Mouse (Mus musculus) limb, embryonic 14.5 days (tissue): ENCODE measurements around the gene Crabp2. TPM values are rescaled to one million over a fixed set of nuclear protein-coding genes. Genes with fewer than 3 reads are reported as not detected.

Experiments
- ATAC-seq: fragments of 200-750 bp; cut with Nextera tagmentation; 2 replicates; pipeline ENCODE4 v1.8.0; 2017; ENCODE audit warnings: low read depth, moderate number of reproducible peaks, moderate TSS enrichment; ENCODE audit not compliant: low FRiP score
- DNase-seq: peaks from one replicate; pipeline ENCODE4 v3.0.0-alpha.2; 2015; ENCODE audit warnings: low spot score
- H3K27ac ChIP-seq: fragments of 300-500 bp; sonication (generic); replicated peaks from 2 replicates; pipeline ENCODE4 v1.5.1; 2014; ENCODE audit warnings: low read depth, mild to moderate bottlenecking, low read length, moderate library complexity, mixed read lengths
- H3K27me3 ChIP-seq: fragments of 300-500 bp; sonication (generic); 2 replicates; pipeline ENCODE4 v1.6.1; 2014; ENCODE audit warnings: low read length, mixed read lengths; ENCODE audit not compliant: control insufficient read depth, insufficient read depth
- H3K36me3 ChIP-seq: fragments of 300-500 bp; sonication (generic); 2 replicates; pipeline ENCODE4 v1.6.1; 2014; ENCODE audit warnings: mild to moderate bottlenecking, low read length, moderate library complexity, mixed read lengths; ENCODE audit not compliant: control insufficient read depth, insufficient read depth
- H3K4me1 ChIP-seq: fragments of 300-500 bp; sonication (generic); 2 replicates; pipeline ENCODE4 v1.6.1; 2014; ENCODE audit warnings: antibody characterized with exemption, low read length, mixed read lengths; ENCODE audit not compliant: control insufficient read depth, insufficient read depth
- H3K4me2 ChIP-seq: fragments of 300-500 bp; sonication (generic); replicated peaks from 2 replicates; pipeline ENCODE4 v1.6.1; 2014; ENCODE audit warnings: low read depth, mild to moderate bottlenecking, low read length, moderate library complexity; ENCODE audit not compliant: severe bottlenecking
- H3K4me3 ChIP-seq: fragments of 300-500 bp; sonication (generic); replicated peaks from 2 replicates; pipeline ENCODE4 v1.5.1; 2014; ENCODE audit warnings: low read length
- H3K9ac ChIP-seq: fragments of 300-500 bp; sonication (generic); 2 replicates; pipeline ENCODE4 v1.6.1; 2014; ENCODE audit warnings: mild to moderate bottlenecking, low read depth, low read length, moderate library complexity; ENCODE audit not compliant: severe bottlenecking
- H3K9me3 ChIP-seq: fragments of 300-500 bp; sonication (generic); 2 replicates; pipeline ENCODE4 v1.6.1; 2016; ENCODE audit warnings: low read length; ENCODE audit not compliant: control insufficient read depth
- POLR2A ChIP-seq: fragments of 200-500 bp; IDR thresholded peaks from 2 replicates; pipeline ENCODE4 v1.8.0; 2012; ENCODE audit warnings: inconsistent platforms, mild to moderate bottlenecking, moderate library complexity, borderline replicate concordance; ENCODE audit not compliant: insufficient read depth, insufficient read length; ENCODE audit errors: extremely low read depth
- WGBS: fragments of 180-500 bp; shearing (Covaris S2); extraction: QIAGEN DNeasy Blood & Tissue Kit; methylation state at CpG from one replicate; pipeline ENCODE4 v1.1.7; 2014; 5-methylcytosine and 5-hydroxymethylcytosine counted together
- polyA plus RNA-seq, 2 experiments: library from polyadenylated mRNA; depleted of rRNA in 1 of 2; stranded (reverse) in 1 of 2; unstranded in 1 of 2; fragments of >200 nt; fragmentation: Nextera tagmentation in 1 of 2; extraction: Ambion mirVana in 1 of 2; gene quantifications; 2 replicates each; pipeline versions ENCODE4 v1.2.1 to v1.2.3; 2012 to 2014

Crabp2 gene
- polyA plus RNA-seq, 2 experiments: 192 to 267 TPM

- TF ChIP-seq POLR2A: no peak
- Histone ChIP-seq H3K27ac (no peak overlapping the region), H3K4me2 (peak overlapping the region; percentile 70), H3K9ac (0 out of 2 replicates have a peak overlapping the region, but pooled peaks have one; percentile 44), H3K9me3 (no peaks in the 10 kb centered on the region), H3K27me3 (peaks cover 94% of the 10 kb centered on the region), H3K4me1 (peaks cover 8% of the 10 kb centered on the region; the same call in 1 of the 2 replicates), H3K4me3 (peak overlapping the region; percentile 43), H3K36me3 (no peaks in the 10 kb centered on the region)
- DNase-seq (no peak), ATAC-seq (no peak)
- WGBS: 1% methylated on average over 38 of the region's 38 CpGs
Measured at GRCm38 (mm10) chr3:87999243-87999895, 50.9 kb downstream of the Crabp2 start.

DNA sequence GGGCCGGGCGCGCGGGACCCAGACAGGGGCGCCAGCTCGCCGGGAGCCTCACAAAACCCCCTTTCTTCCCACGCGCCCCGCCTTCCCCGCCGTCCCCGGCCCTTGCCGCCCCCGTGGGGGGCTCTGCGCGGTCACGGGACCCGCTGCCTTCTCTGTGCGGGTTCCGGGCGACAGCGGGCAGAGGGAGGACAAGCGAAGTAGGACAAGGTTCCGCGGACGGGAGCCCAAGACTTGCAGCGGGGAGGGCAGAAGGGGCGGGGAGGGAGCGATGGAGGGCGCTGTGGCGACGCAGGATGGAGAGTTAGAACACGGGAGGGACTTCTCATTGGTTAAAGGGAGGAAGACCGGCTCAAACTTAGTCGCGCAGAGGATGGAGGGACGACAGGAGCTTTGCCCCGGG is 51.7 kb downstream of the Crabp2 start, which contains the start of gene Bcan:
TSS of gene Bcan (minus strand) at position 50 of the 400 bp plus-strand sequence.
- no peak within 1 kb of the TSS for H3K27ac ChIP-seq
- TF ChIP-seq POLR2A: no peak
- peak within 1 kb of the TSS; percentile 70 for H3K4me2 ChIP-seq
- WGBS: under 1% methylated on average over 28 of the region's 39 CpGs
- peaks cover 86% of the 10 kb centered on the region for H3K27me3 ChIP-seq
- H3K9ac ChIP-seq: peak within 1 kb of the TSS; percentile 44
- H3K4me1 ChIP-seq: peaks cover 8% of the 10 kb centered on the region; the same call in 1 of the 2 replicates
- peak within 1 kb of the TSS; percentile 43 for H3K4me3 ChIP-seq
- ATAC-seq: no peak
- H3K36me3 ChIP-seq: no peaks in the 10 kb centered on the region
- no peaks in the 10 kb centered on the region for H3K9me3 ChIP-seq
- no peak for DNase-seq

- no peaks in the 10 kb centered on the region for H3K36me3 ChIP-seq
- H3K27me3 ChIP-seq: peaks cover 81% of the 10 kb centered on the region
- 14% methylated on average over 11 of the region's 11 CpGs for WGBS
- H3K4me1 ChIP-seq: peaks cover 8% of the 10 kb centered on the region; the same call in 1 of the 2 replicates
- no peak overlapping the region for H3K9ac ChIP-seq
- TF ChIP-seq POLR2A: no peak
- H3K4me3 ChIP-seq: peak overlapping the region; percentile 43
- H3K27ac ChIP-seq: no peak overlapping the region
- H3K9me3 ChIP-seq: no peaks in the 10 kb centered on the region
- ATAC-seq (no peak), DNase-seq (no peak)
- H3K4me2 ChIP-seq: no peak overlapping the region; the same call in 1 of the 2 replicates
Measured at GRCm38 (mm10) chr3:88000816-88001595, 52.5 kb downstream of the Crabp2 start.

DNA sequence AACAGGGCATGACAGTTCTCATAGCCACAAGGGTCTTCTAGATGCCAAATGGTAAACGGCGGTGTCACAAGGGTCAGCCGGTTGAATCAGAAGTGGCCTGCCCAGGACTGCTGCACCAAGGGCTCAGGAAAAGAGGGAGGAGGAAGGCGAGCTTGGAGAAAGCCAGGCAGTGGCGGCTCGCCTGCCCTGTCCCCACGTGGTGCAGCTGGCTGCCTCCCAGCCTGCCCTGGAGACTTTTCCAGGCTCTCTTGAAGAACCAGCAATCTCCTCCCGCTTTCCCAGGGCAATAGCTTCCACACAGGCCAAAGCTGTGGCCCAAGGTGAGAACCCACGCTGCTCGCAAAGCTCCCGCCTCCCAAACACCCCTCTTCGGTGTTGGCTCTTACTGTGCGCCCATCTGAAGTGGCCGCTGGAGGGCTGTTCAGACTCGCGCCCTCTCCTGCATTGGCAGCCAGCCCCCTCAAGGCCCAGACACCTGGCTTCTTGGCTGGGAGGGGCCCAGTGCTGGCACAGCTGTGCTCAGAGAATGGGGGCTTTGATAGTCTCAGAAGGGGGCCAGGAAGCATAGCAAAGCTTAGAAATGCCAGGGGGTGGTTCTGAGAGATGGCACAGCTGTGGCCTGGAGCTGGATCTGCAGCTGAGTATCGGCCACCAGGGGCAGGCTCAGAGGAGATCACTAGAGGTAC is 54.0 kb downstream of the Crabp2 start:
- ATAC-seq (no peak; the same call in 1 of the 2 replicates), DNase-seq (no peak)
- no peak for TF ChIP-seq POLR2A
- Histone ChIP-seq H3K27me3 (peaks cover 67% of the 10 kb centered on the region), H3K4me2 (no peak overlapping the region; the same call in 1 of the 2 replicates), H3K36me3 (no peaks in the 10 kb centered on the region), H3K9me3 (no peaks in the 10 kb centered on the region), H3K27ac (no peak overlapping the region), H3K9ac (no peak overlapping the region), H3K4me3 (no peak overlapping the region), H3K4me1 (peaks cover 8% of the 10 kb centered on the region; the same call in 1 of the 2 replicates)
- 4% methylated on average over 17 of the region's 17 CpGs for WGBS

Other genes starting within 250 kb of the Crabp2 start
- gene Lrrc71, start 200.0 kb upstream of the Crabp2 start, polyA plus RNA-seq (2012; rRNA removed): 0.28 and 0.52 TPM in 2 replicates
- 0.33 and 0.83 TPM in 2 replicates for gene Lrrc71, start 200.0 kb upstream of the Crabp2 start, polyA plus RNA-seq (2014; fragmentation: Nextera tagmentation; extraction: Ambion mirVana)
- 2.7 and 3.7 TPM in 2 replicates for gene Ntrk1, start 153.5 kb upstream of the Crabp2 start, polyA plus RNA-seq (2012; rRNA removed)
- 1.3 and 2.1 TPM in 2 replicates for gene Ntrk1, start 153.5 kb upstream of the Crabp2 start, polyA plus RNA-seq (2014; fragmentation: Nextera tagmentation; extraction: Ambion mirVana)
- gene Insrr, start 151.7 kb upstream of the Crabp2 start, polyA plus RNA-seq (2012; rRNA removed): 1.4 and 1.7 TPM in 2 replicates
- gene Insrr, start 151.7 kb upstream of the Crabp2 start, polyA plus RNA-seq (2014; fragmentation: Nextera tagmentation; extraction: Ambion mirVana): 0.22 and 0.35 TPM in 2 replicates
- gene Pear1, start 124.4 kb upstream of the Crabp2 start, polyA plus RNA-seq (2012; rRNA removed): 47.2 and 65.4 TPM in 2 replicates
- 21.5 and 27.0 TPM in 2 replicates for gene Pear1, start 124.4 kb upstream of the Crabp2 start, polyA plus RNA-seq (2014; fragmentation: Nextera tagmentation; extraction: Ambion mirVana)
- 0.08 and 0.18 TPM in 2 replicates for gene Sh2d2a, start 101.9 kb upstream of the Crabp2 start, polyA plus RNA-seq (2012; rRNA removed)
- gene Sh2d2a, start 101.9 kb upstream of the Crabp2 start, polyA plus RNA-seq (2014; fragmentation: Nextera tagmentation; extraction: Ambion mirVana): not detected in 2 replicates
- gene Prcc, start 63.1 kb upstream of the Crabp2 start, polyA plus RNA-seq (2012; rRNA removed): 48.5 and 50.6 TPM in 2 replicates
- gene Prcc, start 63.1 kb upstream of the Crabp2 start, polyA plus RNA-seq (2014; fragmentation: Nextera tagmentation; extraction: Ambion mirVana): 15.8 and 16.8 TPM in 2 replicates
- gene Hdgf, start 42.3 kb upstream of the Crabp2 start, polyA plus RNA-seq (2012; rRNA removed): 160 and 203 TPM in 2 replicates
- 260 and 268 TPM in 2 replicates for gene Hdgf, start 42.3 kb upstream of the Crabp2 start, polyA plus RNA-seq (2014; fragmentation: Nextera tagmentation; extraction: Ambion mirVana)
- 88.6 and 124 TPM in 2 replicates for gene Mrpl24, start 29.2 kb upstream of the Crabp2 start, polyA plus RNA-seq (2012; rRNA removed)
- gene Mrpl24, start 29.2 kb upstream of the Crabp2 start, polyA plus RNA-seq (2014; fragmentation: Nextera tagmentation; extraction: Ambion mirVana): 66.2 and 75.7 TPM in 2 replicates
- gene Isg20l2, start 18.4 kb upstream of the Crabp2 start, polyA plus RNA-seq (2012; rRNA removed): 35.7 and 39.7 TPM in 2 replicates
- gene Isg20l2, start 18.4 kb upstream of the Crabp2 start, polyA plus RNA-seq (2014; fragmentation: Nextera tagmentation; extraction: Ambion mirVana): 26.7 and 27.0 TPM in 2 replicates
- gene Rrnad1, start 17.9 kb upstream of the Crabp2 start, polyA plus RNA-seq (2012; rRNA removed): 53.6 and 61.8 TPM in 2 replicates
- gene Rrnad1, start 17.9 kb upstream of the Crabp2 start, polyA plus RNA-seq (2014; fragmentation: Nextera tagmentation; extraction: Ambion mirVana): 15.6 and 18.7 TPM in 2 replicates
- 28.4 and 36.0 TPM in 2 replicates for gene Nes, start 22.4 kb downstream of the Crabp2 start, polyA plus RNA-seq (2012; rRNA removed)
- 24.5 and 28.7 TPM in 2 replicates for gene Nes, start 22.4 kb downstream of the Crabp2 start, polyA plus RNA-seq (2014; fragmentation: Nextera tagmentation; extraction: Ambion mirVana)
- gene Bcan, start 51.6 kb downstream of the Crabp2 start, polyA plus RNA-seq (2012; rRNA removed): 1.6 and 1.8 TPM in 2 replicates
- 0.39 and 0.41 TPM in 2 replicates for gene Bcan, start 51.6 kb downstream of the Crabp2 start, polyA plus RNA-seq (2014; fragmentation: Nextera tagmentation; extraction: Ambion mirVana)
- gene Hapln2, start 78.9 kb downstream of the Crabp2 start, polyA plus RNA-seq (2012; rRNA removed): 0.29 and 0.63 TPM in 2 replicates
- 0.15 and 0.22 TPM in 2 replicates for gene Hapln2, start 78.9 kb downstream of the Crabp2 start, polyA plus RNA-seq (2014; fragmentation: Nextera tagmentation; extraction: Ambion mirVana)
- 8.3 and 16.2 TPM in 2 replicates for gene Gpatch4, start 94.4 kb downstream of the Crabp2 start, polyA plus RNA-seq (2012; rRNA removed)
- 29.7 and 30.2 TPM in 2 replicates for gene Gpatch4, start 94.4 kb downstream of the Crabp2 start, polyA plus RNA-seq (2014; fragmentation: Nextera tagmentation; extraction: Ambion mirVana)
- gene Naxe, start 109.8 kb downstream of the Crabp2 start, polyA plus RNA-seq (2012; rRNA removed): 101 and 123 TPM in 2 replicates
- gene Naxe, start 109.8 kb downstream of the Crabp2 start, polyA plus RNA-seq (2014; fragmentation: Nextera tagmentation; extraction: Ambion mirVana): 203 and 215 TPM in 2 replicates
- gene Ttc24, start 129.6 kb downstream of the Crabp2 start, polyA plus RNA-seq (2012; rRNA removed): 0.03 TPM in 1 of 2 replicates, not detected in the other
- not detected in 2 replicates for gene Ttc24, start 129.6 kb downstream of the Crabp2 start, polyA plus RNA-seq (2014; fragmentation: Nextera tagmentation; extraction: Ambion mirVana)
- 38.8 and 50.5 TPM in 2 replicates for gene Iqgap3, start 133.3 kb downstream of the Crabp2 start, polyA plus RNA-seq (2012; rRNA removed)
- gene Iqgap3, start 133.3 kb downstream of the Crabp2 start, polyA plus RNA-seq (2014; fragmentation: Nextera tagmentation; extraction: Ambion mirVana): 20.0 and 21.0 TPM in 2 replicates
- 58.7 and 79.0 TPM in 2 replicates for gene Mef2d, start 193.7 kb downstream of the Crabp2 start, polyA plus RNA-seq (2012; rRNA removed)
- gene Mef2d, start 193.7 kb downstream of the Crabp2 start, polyA plus RNA-seq (2014; fragmentation: Nextera tagmentation; extraction: Ambion mirVana): 27.4 and 29.6 TPM in 2 replicates